Mouse (Mus musculus): ENCODE data around the gene Lyz1.
A peak's percentile ranks its signal among the peaks of the same experiment; 100 is the strongest.
"Not testable (repeated sequence)": the region's sequence is repeated elsewhere in the genome, so short reads cannot be mapped to it uniquely, and the experiment has no call there.

Gene Lyz1

DNA sequence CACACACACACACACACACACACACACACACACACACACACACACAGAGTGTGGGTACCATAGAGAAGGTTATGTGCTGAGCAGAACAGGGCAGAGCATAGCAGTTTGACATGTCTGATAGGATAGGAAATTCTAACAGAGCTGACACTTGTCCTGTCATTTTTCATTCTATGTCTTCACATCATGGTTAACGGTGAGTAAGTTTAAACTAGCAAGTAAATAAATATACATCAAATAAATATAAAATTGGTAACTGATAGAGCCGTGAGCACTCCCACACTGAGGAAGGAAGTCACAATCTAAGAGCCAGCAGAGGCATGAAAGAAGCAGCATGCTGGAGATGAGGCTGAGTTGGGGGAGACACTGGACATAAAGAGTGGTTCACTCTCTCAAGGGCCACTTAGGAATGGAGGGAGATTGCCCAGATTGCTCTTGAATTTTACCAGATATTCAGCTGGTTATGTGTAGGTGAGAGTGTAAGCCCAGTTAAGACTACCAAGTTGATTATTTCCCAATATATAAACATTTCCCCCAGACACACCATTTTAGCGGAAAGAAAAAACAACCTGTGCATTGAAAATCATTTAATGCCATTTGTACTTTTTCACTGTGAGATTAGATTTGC is 5.3 kb downstream of the Lyz1 start:
- no peak for DNase-seq (ENCODE audit: low read depth)

GRCm38 (mm10) chr10:117286366-117286970 is 6.2 kb downstream of the Lyz1 start:
- no peak for DNase-seq (ENCODE audit: low read depth)

DNA sequence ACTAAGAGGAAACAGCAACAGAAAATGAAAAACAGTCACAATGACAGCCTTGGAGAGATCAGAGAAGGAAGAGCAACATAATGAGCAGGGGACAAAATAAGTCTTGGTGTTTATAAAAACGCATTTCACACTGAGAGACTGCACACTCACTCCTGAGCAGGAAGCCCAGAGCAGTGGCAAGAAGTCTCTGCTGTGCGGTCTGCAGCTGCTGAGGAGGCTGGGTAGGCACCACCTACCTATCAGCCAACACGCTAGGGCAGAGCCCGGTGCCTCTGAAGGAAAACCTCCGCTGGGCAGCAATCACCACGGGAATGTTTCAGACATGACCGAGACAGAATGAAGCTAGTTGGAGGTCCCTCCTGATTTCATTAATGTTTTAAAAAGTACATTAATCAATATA is 7.1 kb downstream of the Lyz1 start:
- DNase-seq (ENCODE audit: low read depth), result not testable (repeated sequence)

- DNase-seq (ENCODE audit: low read depth), result no peak
Measured at GRCm38 (mm10) chr10:117284578-117285520, 7.8 kb downstream of the Lyz1 start.

DNA sequence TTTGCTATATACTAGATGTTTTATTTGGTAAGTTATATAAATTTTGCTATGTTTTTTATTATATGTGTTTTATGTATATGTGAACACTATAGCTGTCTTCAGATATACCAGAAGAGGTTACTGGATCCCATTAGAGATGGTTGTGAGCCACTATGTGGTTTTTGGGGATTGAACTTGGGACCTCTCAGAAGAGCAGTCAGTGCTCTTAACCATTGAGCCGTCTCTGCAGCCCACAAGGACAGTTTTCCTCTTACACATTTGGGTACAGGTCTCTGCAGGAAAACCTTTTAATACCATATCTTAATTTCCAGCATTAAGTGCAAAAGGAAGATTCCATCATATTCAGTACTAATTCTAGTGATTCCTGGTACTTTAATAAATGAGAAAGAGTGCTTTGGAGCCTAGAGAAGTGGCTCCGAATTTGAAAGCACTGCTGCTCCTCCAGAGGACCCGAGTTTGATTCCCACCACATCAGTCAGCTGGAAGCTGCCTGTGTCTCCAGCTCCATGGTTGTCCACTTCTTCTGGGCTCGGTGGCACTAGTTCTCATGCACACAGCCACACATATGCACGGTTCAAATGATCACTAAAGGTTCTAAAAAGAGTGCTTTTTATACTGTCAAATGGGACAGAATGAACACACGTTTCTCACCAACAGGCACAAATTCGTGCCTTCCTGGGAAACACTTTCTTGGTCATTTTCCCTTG is 8.6 kb downstream of the Lyz1 start:
- no peak for DNase-seq (ENCODE audit: low read depth)

DNA sequence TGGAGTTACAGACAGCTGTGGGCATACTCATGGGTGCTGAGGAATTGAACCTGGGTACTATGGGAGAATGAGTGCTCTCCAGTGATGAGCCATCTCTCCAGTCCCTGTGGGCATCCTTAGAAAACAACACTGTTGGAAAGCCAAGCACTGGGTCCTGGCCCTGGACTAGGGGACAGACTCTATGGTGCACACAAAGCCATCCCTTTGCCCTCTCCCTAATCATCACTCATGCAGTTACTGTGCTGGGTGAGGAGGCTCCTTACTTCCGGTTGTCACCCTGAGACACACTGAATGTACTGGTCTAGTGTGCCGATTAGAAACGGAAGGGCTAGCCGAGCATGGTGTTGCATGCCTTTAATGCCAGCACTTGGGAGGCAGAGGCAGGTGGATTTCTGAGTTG is 9.5 kb downstream of the Lyz1 start:
- not testable (repeated sequence) for DNase-seq (ENCODE audit: low read depth)

DNA sequence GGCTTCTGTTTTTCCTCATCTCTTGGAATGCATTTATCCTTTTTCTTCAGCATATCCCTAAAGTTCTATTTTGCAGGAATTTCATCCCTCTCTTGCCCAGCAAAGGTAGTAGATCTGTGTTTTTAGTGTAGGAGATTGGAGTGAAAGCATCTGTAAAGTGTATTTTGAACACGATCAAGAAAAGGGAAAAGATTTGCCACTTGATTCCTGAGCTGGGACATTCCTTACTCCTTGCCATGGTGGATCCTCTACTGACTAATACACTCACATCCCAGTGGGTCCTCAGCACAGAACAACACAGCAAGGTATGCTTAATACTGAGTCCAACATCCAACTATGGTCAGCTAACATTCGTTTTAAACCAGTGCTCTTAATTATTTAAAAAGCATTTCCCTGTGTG is 10.1 kb downstream of the Lyz1 start:
- no peak for DNase-seq (ENCODE audit: low read depth)

- DNase-seq (ENCODE audit: low read depth), result no peak
Measured at GRCm38 (mm10) chr10:117282049-117282448, 10.6 kb downstream of the Lyz1 start, which contains the start of gene Lyz2. TSS of gene Lyz2 (minus strand) at chr10:117282321.

GRCm38 (mm10) chr10:117281381-117281920 is 11.2 kb downstream of the Lyz1 start:
- DNase-seq (ENCODE audit: low read depth), result no peak

DNA sequence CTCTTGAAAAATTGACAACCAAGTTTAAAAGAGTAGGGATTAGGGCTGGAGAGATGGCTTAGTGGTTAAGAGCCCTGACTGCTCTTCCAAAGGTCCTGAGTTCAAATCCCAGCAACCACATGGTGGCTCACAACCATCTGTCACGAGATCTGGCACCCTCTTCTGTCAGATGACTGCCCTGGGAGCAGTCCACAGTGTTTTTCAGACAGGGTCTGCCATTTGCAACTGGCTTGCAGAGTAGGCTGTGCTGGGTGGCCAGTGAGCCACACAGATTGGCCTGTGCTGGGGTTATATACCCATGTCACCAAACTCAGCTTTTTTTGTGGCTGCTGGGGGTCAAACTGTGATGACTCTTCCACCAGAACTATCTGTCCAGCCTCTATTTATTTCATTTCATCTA is 12.7 kb downstream of the Lyz1 start:
- DNase-seq (ENCODE audit: low read depth), result no peak

- not testable (repeated sequence) for DNase-seq (ENCODE audit: low read depth)
Measured at GRCm38 (mm10) chr10:117278510-117278909, 14.2 kb downstream of the Lyz1 start.

DNA sequence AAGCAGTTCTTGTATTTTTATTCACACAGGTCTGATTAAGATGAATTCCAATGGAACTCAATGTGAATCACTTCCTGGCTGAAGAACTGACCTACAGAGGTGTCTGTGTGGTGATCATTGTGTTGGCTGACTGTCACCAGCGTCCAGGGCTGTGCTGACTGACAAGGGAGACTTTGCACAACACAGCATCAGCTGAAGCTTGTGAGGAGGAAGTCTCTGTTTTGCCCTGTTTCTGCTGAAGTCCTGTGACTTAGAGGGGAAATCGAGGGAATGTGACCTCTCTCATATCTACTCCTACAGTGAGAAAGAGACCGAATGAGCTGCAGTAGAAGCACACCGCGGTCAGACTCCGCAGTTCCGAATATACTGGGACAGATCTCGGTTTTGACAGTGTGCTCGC is 14.9 kb downstream of the Lyz1 start:
- DNase-seq (ENCODE audit: low read depth), result not testable (repeated sequence)

GRCm38 (mm10) chr10:117275681-117276369 is 16.8 kb downstream of the Lyz1 start:
- DNase-seq (ENCODE audit: low read depth), result no peak

DNA sequence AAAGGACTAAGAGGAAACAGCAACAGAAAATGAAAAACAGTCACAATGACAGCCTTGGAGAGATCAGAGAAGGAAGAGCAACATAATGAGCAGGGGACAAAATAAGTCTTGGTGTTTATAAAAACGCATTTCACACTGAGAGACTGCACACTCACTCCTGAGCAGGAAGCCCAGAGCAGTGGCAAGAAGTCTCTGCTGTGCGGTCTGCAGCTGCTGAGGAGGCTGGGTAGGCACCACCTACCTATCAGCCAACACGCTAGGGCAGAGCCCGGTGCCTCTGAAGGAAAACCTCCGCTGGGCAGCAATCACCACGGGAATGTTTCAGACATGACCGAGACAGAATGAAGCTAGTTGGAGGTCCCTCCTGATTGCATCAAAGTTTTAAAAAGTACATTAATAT is 18.0 kb downstream of the Lyz1 start:
- not testable (repeated sequence) for DNase-seq (ENCODE audit: low read depth)

GRCm38 (mm10) chr10:117272023-117272422 is 20.6 kb downstream of the Lyz1 start:
- peak; percentile 22 for DNase-seq (ENCODE audit: low read depth)

- no peak for DNase-seq (ENCODE audit: low read depth)
Measured at GRCm38 (mm10) chr10:117259870-117260269, 32.8 kb downstream of the Lyz1 start.

DNA sequence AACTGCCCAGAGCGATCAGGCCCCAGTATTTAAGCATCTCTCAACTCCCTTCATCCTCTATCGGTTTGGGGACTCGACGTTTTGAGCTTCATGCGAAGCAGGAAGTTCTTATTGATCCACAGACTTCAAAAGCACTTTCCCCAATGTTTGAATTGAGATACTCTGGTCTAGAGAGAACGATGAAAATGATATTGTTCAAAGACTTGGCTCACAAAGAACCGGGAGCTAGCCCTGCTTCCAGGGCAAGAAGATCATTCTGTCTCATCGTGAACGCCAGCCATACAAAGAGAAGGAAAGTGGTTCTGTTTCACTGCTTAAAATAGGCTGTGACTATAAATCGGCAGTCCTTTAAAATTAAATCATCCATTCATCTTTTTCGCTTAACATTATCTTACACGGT is 54.1 kb downstream of the Lyz1 start, which contains the start of gene 9530003J23Rik:
9530003J23Rik (minus strand) TSS at position 101 of the 400 bp plus-strand sequence.
- DNase-seq (ENCODE audit: low read depth), result no peak

Data from induced T-regulatory cell, adult 2 months (primary cell).